Mouse (Mus musculus) cortical plate, adult 2 months (tissue): ENCODE measurements around the gene Rnf145.

Experiments used
- CTCF ChIP-seq: fragments of 200-500 bp; IDR thresholded peaks from 2 replicates; pipeline ENCODE4 v1.5.1; 2011; ENCODE audit warnings: mild to moderate bottlenecking, control low read depth, low read length; ENCODE audit not compliant: insufficient read depth; ENCODE audit errors: extremely low read depth
- POLR2A ChIP-seq: fragments of 200-500 bp; IDR thresholded peaks from 2 replicates; pipeline ENCODE4 v1.6.1; 2011; ENCODE audit warnings: mild to moderate bottlenecking, low read length, control low read depth; ENCODE audit not compliant: insufficient read depth; ENCODE audit errors: extremely low read depth

DNA sequence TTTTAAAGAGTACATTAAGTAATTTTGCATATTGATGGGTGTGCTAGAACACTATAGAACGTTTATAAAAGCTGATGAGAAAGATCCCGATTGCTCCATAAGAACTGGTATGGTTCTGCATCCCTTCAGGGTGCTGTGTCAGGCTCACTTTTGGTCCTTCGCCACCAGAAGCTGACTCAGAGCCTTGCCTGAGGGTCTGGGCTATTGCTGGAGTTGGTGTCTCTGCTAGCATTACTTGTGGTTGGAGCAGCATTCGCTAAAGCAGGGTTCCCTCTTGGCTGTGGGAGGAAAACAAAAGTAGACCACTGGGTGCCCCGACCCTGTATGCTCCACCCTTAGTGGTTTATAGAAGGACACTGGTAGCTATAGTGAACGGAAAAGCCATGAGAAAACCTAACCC is 40.7 kb downstream of the Rnf145 start:
- no peak for TF ChIP-seq POLR2A
- no peak for TF ChIP-seq CTCF
